Mouse (Mus musculus) sigmoid colon, adult 10 weeks (tissue): ENCODE measurements around the gene Ube2b. TPM values are rescaled to one million over a fixed set of nuclear protein-coding genes. Genes with fewer than 3 reads are reported as not detected.

Source experiments
- polyA plus RNA-seq: library from polyadenylated mRNA; stranded (reverse); fragments of 350-450 nt; fragmentation: Illumina TruSeq; extraction: RNeasy Lipid Tissue Mini Kit (QIAGEN cat#74804); gene quantifications from one replicate; pipeline ENCODE4 v1.2.3, GENCODE M21; 2014; ENCODE audit warnings: low read depth, low replicate concordance

Gene Ube2b
- 522 TPM for polyA plus RNA-seq

DNA sequence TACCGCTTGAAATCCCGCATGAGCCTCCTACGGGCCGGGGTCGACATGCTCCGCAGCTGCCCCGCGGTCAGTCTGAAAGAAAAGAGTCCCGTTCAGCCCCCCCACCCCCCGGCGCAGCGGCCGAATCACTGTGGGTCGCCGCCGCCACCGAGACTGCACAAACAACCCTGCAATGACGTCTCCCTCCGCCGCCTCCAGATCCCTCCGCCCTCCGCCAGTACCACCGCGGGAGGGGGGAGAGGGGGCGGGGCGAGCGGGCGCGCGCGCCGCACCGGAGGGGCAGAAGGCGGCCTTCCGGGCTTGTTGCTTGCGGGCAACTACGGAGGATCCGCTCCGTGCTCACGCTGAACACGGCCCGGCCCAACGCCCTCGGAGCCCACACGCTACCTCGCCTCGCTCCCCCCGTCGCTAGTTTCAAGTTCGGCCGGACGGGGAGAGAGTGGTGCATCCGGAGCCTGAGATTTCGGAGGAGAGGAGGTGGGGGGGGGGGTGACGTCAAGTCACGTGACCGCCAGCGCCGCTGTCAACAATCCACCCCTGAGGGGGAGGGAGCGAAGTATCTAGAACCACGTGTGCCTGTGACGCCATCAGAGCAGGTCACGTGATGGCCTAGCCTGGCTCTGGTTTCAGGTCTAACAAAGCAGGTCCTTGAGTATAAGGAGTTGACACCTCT is at the start of gene Ube2b:
Gene Ube2b, minus strand, starts transcription at position 473 of the 673 bp plus-strand sequence.

DNA sequence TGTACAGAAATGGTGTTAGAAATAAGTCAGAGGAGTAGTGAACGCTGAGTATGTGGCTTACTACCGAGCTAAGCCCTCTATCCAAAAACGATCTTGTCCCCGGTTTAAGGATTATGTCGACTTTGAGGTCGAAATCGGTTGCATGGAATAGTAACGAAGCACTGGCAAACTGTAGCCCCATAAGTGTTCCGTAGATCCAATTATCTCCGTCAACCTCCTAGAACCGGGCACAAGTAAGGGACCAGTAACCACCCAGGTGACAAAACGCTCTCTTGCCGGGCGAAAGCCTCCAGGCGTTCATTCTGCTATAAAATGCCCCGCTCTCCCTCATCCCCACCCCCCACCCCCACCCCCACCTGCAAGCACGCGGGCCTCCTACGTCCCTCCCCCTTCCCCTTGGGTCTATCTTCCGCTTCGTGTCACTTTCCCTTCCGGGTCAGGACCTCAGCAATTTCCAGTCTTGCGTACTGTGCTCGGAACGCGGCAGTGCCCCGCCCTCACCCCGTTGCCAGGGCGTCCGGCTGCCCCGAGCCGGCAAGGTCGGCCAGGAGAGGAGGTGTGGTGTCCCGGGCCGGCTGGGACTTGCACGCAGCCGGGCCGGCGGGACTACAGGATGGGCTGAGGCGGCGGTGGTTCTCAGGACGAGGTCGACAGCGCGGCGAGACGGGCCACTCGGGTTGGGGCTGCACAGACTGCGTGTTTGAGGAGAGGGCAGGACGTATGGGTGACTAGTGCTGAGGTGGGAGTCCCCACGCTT is 3.4 kb upstream of the Ube2b start, which contains the start of gene Cdkl3:
Gene Cdkl3, plus strand, starts transcription at position 450 of the 757 bp plus-strand sequence.

DNA sequence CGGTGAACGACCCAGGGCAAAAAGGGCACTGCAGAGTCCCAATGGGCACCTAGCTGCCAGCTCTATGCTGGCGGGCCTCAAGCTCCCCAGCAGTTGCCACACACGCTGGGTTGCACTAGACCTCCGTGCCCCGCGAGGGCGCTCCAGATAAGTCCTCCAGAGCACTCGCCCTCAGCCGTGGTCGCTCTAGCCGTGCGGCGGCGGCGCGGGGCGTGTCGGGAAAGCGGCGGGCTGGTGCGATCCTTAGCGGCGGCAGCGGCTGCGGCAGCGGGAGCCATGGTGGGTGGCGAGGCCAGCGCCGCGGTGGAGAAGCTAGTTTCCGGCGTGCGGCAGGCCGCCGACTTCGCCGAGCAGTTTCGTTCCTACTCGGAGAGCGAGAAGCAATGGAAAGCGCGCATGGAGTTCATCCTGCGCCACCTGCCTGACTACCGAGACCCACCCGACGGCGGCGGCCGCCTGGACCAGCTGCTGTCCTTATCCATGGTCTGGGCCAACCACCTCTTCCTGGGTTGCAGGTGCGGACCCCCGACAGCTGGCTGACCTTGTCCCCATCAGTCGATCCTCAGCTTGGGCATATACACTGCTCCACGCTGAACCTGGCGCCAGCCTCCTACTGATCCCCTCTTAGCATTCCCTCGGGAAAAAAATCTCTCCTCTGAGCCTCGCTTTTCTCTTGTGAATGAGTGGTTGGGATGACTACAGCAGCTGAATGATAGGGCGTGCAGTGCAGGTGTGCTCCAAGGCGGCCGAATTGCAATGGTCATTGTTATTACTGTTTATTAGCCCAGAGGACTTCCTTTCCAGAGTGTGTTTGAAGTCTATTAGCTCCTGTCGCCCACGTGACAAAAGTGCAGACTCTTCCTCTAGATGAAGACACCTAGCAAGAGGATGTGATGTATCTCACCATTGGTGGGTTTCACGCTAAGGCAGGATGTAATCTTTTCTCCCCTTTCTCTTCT is 32.8 kb downstream of the Ube2b start, which contains the start of gene Cdkn2aipnl:
Gene Cdkn2aipnl, plus strand, starts transcription at position 219 of the 959 bp plus-strand sequence.

Other genes with a start within 250 kb of the Ube2b start
- gene Sec24a, start 237.1 kb downstream of the Ube2b start, polyA plus RNA-seq: 64.3 TPM
- 231 TPM for gene Sar1b, start 237.1 kb downstream of the Ube2b start, polyA plus RNA-seq
- gene Jade2, start 143.1 kb downstream of the Ube2b start, polyA plus RNA-seq: 4.1 TPM
- 32.5 TPM for gene Cdkn2aipnl, start 33.1 kb downstream of the Ube2b start, polyA plus RNA-seq
- gene Cdkl3, start 3.5 kb upstream of the Ube2b start, polyA plus RNA-seq: 9.0 TPM
- 214 TPM for gene Ppp2ca, start 97.9 kb upstream of the Ube2b start, polyA plus RNA-seq
- gene Olfr1373, start 144.8 kb upstream of the Ube2b start, polyA plus RNA-seq: not detected
- not detected for gene Olfr1371, start 213.2 kb upstream of the Ube2b start, polyA plus RNA-seq
- 747 TPM for gene Skp1a, start 231.2 kb upstream of the Ube2b start, polyA plus RNA-seq